Mouse (Mus musculus): ENCODE measurements around the gene Kcnj9. TPM values are rescaled to one million over a fixed set of nuclear protein-coding genes. Genes with fewer than 3 reads are reported as not detected.

The Kcnj9 gene
- total RNA-seq, 2 experiments from 2014 or later: not detected

Other genes starting within 250 kb of the Kcnj9 start
- gene Copa, start 246.8 kb downstream of the Kcnj9 start, total RNA-seq (2021): 100 to 1,000 TPM; 162 to 172 TPM
- gene Ncstn, start 246.5 kb downstream of the Kcnj9 start, total RNA-seq (2021): 10 to 100 TPM; 62.9 to 65.4 TPM
- 100 to 1,000 TPM; 130 to 147 TPM for gene Pex19, start 202.6 kb downstream of the Kcnj9 start, total RNA-seq (2021)
- gene Dcaf8, start 181.2 kb downstream of the Kcnj9 start, total RNA-seq (2021): 100 to 1,000 TPM; 139 to 169 TPM
- gene Pea15a, start 122.5 kb downstream of the Kcnj9 start, total RNA-seq (2021): 100 to 1,000 TPM; 113 TPM
- gene Casq1, start 109.5 kb downstream of the Kcnj9 start, total RNA-seq (2021): 1,000 to 10,000 TPM; 2,015 to 2,024 TPM
- gene Atp1a4, start 70.9 kb downstream of the Kcnj9 start, total RNA-seq (2021): under 1 TPM; 0.17 to 0.18 TPM
- 10 to 100 TPM; 24.8 to 26.9 TPM for gene Igsf8, start 67.7 kb downstream of the Kcnj9 start, total RNA-seq (2021)
- 100 to 1,000 TPM; 454 to 465 TPM for gene Atp1a2, start 31.3 kb downstream of the Kcnj9 start, total RNA-seq (2021)
- 1 to 10 TPM; 2.2 to 2.3 TPM for gene Kcnj10, start 11.9 kb upstream of the Kcnj9 start, total RNA-seq (2021)
- gene Pigm, start 47.2 kb upstream of the Kcnj9 start, total RNA-seq (2021): 1 to 10 TPM; 7.7 to 9.7 TPM
- gene Slamf9, start 146.0 kb upstream of the Kcnj9 start, total RNA-seq (2021): under 1 TPM; 0.47 to 0.56 TPM
- 1 to 10 TPM; 1.7 to 2.3 TPM for gene Igsf9, start 152.5 kb upstream of the Kcnj9 start, total RNA-seq (2021)
- gene Tagln2, start 170.7 kb upstream of the Kcnj9 start, total RNA-seq (2021): 100 to 1,000 TPM; 146 to 158 TPM
- 1 to 10 TPM; 1.3 to 1.8 TPM for gene Cfap45, start 191.5 kb upstream of the Kcnj9 start, total RNA-seq (2021)
- not detected for gene Vsig8, start 226.6 kb upstream of the Kcnj9 start, total RNA-seq (2021)

Measured in gastrocnemius, postnatal 4 days (tissue).